Mouse (Mus musculus) myocyte (in vitro differentiated cells): ENCODE measurements around the gene Igsf23. TPM values are rescaled to one million over a fixed set of nuclear protein-coding genes. Genes with fewer than 3 reads are reported as not detected.
"Not testable (repeated sequence)": the region's sequence is repeated elsewhere in the genome, so short reads cannot be mapped to it uniquely, and the experiment has no call there.

Experiments
- H3K27me3 ChIP-seq: one replicate; pipeline ENCODE4 v1.6.1; 2011; ENCODE audit not compliant: control insufficient read depth, insufficient read depth, insufficient read length
- H3K36me3 ChIP-seq: one replicate; pipeline ENCODE4 v1.6.1; 2011; ENCODE audit not compliant: control insufficient read depth, insufficient read depth
- H3K4me2 ChIP-seq: one replicate; pipeline ENCODE4 v1.6.1; 2011; ENCODE audit warnings: low read depth, control low read depth
- H3K4me3 ChIP-seq: one replicate; pipeline ENCODE4 v1.5.1; 2011; ENCODE audit warnings: mild to moderate bottlenecking, control low read depth, moderate library complexity
- H3K79me2 ChIP-seq: one replicate; pipeline ENCODE4 v1.6.1; 2011; ENCODE audit not compliant: control insufficient read depth, insufficient read depth
- H3ac ChIP-seq: one replicate; pipeline ENCODE4 v1.6.1; 2011; ENCODE audit not compliant: control insufficient read depth, insufficient read length
- CEBPB ChIP-seq: IDR thresholded peaks from 2 replicates; pipeline ENCODE4 v1.6.1; 2011; ENCODE audit warnings: mild to moderate bottlenecking, moderate library complexity; ENCODE audit not compliant: poor library complexity, insufficient read depth, severe bottlenecking
- E2F4 ChIP-seq: IDR thresholded peaks from one replicate; pipeline ENCODE4 v1.6.1; 2011; ENCODE audit warnings: mild to moderate bottlenecking, control low read depth, moderate library complexity; ENCODE audit not compliant: insufficient read depth
- MAX ChIP-seq: IDR thresholded peaks from one replicate; pipeline ENCODE4 v1.6.1; 2011; ENCODE audit warnings: low read depth, mild to moderate bottlenecking, control low read depth
- MYOD1 ChIP-seq, 3 experiments: IDR thresholded peaks; one replicate each; pipeline ENCODE4 v1.6.1; 2011; ENCODE audit warnings: control low read depth in 2 of 3, low read depth in 2 of 3, mild to moderate bottlenecking in 2 of 3, moderate library complexity in 1 of 3; ENCODE audit not compliant: insufficient read length in 2 of 3, control insufficient read depth in 1 of 3
- MYOG ChIP-seq, 3 experiments: IDR thresholded peaks; one replicate each; pipeline ENCODE4 v1.6.1; 2011; ENCODE audit warnings: control low read depth in 2 of 3, low read depth in 2 of 3, mild to moderate bottlenecking in 2 of 3; ENCODE audit not compliant: insufficient read length in 2 of 3, control insufficient read depth in 1 of 3, insufficient read depth in 1 of 3
- POLR2A ChIP-seq: IDR thresholded peaks from one replicate; pipeline ENCODE4 v1.6.1; 2011; ENCODE audit warnings: low read depth, mild to moderate bottlenecking, control low read depth, moderate library complexity; ENCODE audit not compliant: insufficient read length
- POLR2AphosphoS2 ChIP-seq: IDR thresholded peaks from one replicate; pipeline ENCODE4 v1.6.1; 2011; ENCODE audit warnings: low read depth, control low read depth; ENCODE audit not compliant: insufficient read length
- REST ChIP-seq: IDR thresholded peaks from one replicate; pipeline ENCODE4 v1.6.1; 2011; ENCODE audit warnings: mild to moderate bottlenecking, control low read depth, moderate library complexity; ENCODE audit not compliant: insufficient read depth, insufficient read length
- SRF ChIP-seq: IDR thresholded peaks from one replicate; pipeline ENCODE4 v1.6.1; 2011; ENCODE audit warnings: low read depth; ENCODE audit not compliant: control insufficient read depth, insufficient read length
- TCF12 ChIP-seq: IDR thresholded peaks from one replicate; pipeline ENCODE4 v1.6.1; 2011; ENCODE audit warnings: mild to moderate bottlenecking, control low read depth; ENCODE audit not compliant: poor library complexity, insufficient read depth, severe bottlenecking
- TCF3 ChIP-seq: IDR thresholded peaks from one replicate; pipeline ENCODE4 v1.6.1; 2011; ENCODE audit warnings: low read depth, control low read depth; ENCODE audit not compliant: insufficient read length
- USF1 ChIP-seq: IDR thresholded peaks from one replicate; pipeline ENCODE4 v1.6.1; 2011; ENCODE audit warnings: low read depth, mild to moderate bottlenecking, control low read depth, moderate library complexity
- polyA plus RNA-seq: library from polyadenylated mRNA; unstranded; fragments of >200 nt; fragmentation: generic; extraction: Trizol; gene quantifications from one replicate; pipeline ENCODE4 v1.2.1, GENCODE M21; 2012; ENCODE audit warnings: missing spikeins

The Igsf23 gene
- polyA plus RNA-seq: 0.11 TPM

DNA sequence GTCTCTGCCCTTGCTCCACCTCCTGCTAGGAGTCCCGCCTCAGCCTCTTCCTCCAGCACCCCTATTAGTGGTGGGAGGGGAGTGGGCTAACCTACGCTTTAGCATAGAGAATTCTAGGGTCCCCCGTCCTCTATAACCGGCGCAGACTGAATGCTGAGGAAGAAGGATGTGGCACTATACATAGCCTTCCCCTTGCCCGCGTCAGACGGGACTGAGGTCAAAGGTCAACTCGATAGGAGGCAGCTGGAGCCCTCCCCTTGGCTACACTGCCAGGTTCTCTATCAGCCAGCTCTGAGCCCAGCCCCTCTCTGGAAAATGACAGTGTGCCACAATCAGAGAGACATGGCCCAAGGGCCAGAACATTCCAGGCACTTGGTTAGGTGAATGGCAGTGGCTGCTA is at the start of gene Igsf23:
TSS of gene Igsf23 (minus strand) at position 168 of the 400 bp plus-strand sequence.
- TF ChIP-seq MYOG (IDR thresholded peaks at IDR 0.05; ENCODE audit: control insufficient read depth in 1 of 3, insufficient read depth in 1 of 3, insufficient read length in 2 of 3, low read depth in 2 of 3): no peak
- TF ChIP-seq POLR2A: no peak
- TF ChIP-seq TCF12: no peak
- no peak for TF ChIP-seq CEBPB
- no peak for TF ChIP-seq MYOD1 (IDR thresholded peaks at IDR 0.05; ENCODE audit: control insufficient read depth in 1 of 3, insufficient read length in 2 of 3, low read depth in 2 of 3)
- no peak for TF ChIP-seq SRF
- TF ChIP-seq E2F4: no peak
- no peak for TF ChIP-seq MAX
- no peak for TF ChIP-seq POLR2AphosphoS2
- TF ChIP-seq TCF3: no peak
- TF ChIP-seq REST: no peak
- no peak for TF ChIP-seq USF1
- Histone ChIP-seq H3ac (no peak within 1 kb of the TSS), H3K79me2 (no peaks in the 10 kb centered on the region), H3K36me3 (no peaks in the 10 kb centered on the region), H3K4me3 (no peak within 1 kb of the TSS), H3K27me3 (no peaks in the 10 kb centered on the region), H3K4me2 (no peak within 1 kb of the TSS)

DNA sequence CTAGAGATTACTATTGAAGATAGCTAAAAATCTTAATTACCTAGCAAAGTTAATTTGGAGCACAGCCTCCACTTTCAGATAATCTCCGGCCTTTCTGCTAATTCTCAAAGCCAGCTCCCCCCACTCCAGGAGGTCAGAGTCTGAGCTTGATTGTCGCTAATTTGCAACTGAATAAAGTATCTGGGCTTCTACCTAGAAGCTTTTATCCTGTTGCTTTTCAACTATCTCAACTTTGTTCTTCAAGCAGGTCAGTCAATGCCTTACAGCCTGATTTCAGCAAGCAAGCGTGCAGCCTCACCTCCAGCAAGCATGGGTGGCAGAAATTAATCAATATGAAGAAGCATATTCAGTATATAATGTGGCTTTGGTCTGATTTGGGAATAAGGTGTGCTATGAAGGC is 46.2 kb upstream of the Igsf23 start:
- not testable (repeated sequence) for H3K79me2 ChIP-seq, H3K4me2 ChIP-seq, H3K27me3 ChIP-seq, H3ac ChIP-seq, H3K4me3 ChIP-seq, H3K36me3 ChIP-seq

DNA sequence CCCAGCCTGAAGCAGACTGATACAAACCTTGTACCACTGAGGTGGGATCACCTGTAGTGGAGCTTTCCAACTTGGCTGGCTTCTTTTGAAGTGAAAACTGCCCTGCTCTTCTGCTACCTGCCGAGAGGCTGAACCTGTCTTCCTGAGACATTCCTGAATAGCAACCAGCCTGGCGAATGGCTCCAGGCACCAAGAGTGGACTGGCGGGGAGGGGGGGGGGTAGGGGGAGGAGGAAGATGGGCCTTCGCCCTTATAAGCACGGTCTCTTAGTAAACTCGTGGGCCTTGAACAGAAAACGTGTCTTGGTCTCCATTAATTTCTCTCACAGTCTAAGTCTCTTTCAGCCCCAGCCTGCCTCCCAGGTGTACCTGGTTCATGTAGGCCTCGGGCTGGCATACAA is 40.6 kb upstream of the Igsf23 start, which contains the start of gene Nlrp9b:
TSS of gene Nlrp9b (plus strand) at position 301 of the 400 bp plus-strand sequence.
- H3K4me2 ChIP-seq, H3K4me3 ChIP-seq, H3K79me2 ChIP-seq, H3K36me3 ChIP-seq, H3ac ChIP-seq, H3K27me3 ChIP-seq: not testable (repeated sequence)

DNA sequence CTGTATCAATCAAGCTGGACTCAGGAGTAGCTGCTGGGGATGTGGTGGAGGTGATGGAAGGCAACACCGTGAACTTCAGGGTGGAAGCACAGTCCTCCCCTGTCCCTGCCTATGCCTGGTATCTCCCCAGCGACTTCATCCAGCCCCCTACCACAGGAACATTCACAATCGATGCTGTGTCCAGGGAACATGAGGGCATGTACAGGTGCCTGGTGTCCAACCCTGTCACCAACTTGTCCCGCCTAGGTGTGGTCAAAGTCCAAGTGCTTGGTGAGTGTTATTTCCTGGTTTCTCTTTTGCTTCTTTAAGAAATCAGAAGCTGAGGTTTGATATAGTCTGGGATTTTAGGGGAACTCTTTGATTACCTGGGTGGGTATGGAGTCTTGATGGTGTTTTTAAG is 21.0 kb upstream of the Igsf23 start:
- Histone ChIP-seq H3K4me3 (no peak overlapping the region), H3K79me2 (no peaks in the 10 kb centered on the region), H3K27me3 (no peaks in the 10 kb centered on the region), H3ac (no peak overlapping the region), H3K36me3 (no peaks in the 10 kb centered on the region), H3K4me2 (no peak overlapping the region)
- TF ChIP-seq USF1: no peak
- TF ChIP-seq MAX: no peak
- TF ChIP-seq TCF12: no peak
- no peak for TF ChIP-seq CEBPB
- TF ChIP-seq POLR2AphosphoS2: no peak
- TF ChIP-seq TCF3: no peak
- no peak for TF ChIP-seq MYOD1 (IDR thresholded peaks at IDR 0.05; ENCODE audit: control insufficient read depth in 1 of 3, insufficient read length in 2 of 3, low read depth in 2 of 3)
- TF ChIP-seq MYOG (IDR thresholded peaks at IDR 0.05; ENCODE audit: control insufficient read depth in 1 of 3, insufficient read depth in 1 of 3, insufficient read length in 2 of 3, low read depth in 2 of 3): no peak
- TF ChIP-seq POLR2A: no peak
- no peak for TF ChIP-seq REST
- TF ChIP-seq SRF: no peak
- no peak for TF ChIP-seq E2F4

DNA sequence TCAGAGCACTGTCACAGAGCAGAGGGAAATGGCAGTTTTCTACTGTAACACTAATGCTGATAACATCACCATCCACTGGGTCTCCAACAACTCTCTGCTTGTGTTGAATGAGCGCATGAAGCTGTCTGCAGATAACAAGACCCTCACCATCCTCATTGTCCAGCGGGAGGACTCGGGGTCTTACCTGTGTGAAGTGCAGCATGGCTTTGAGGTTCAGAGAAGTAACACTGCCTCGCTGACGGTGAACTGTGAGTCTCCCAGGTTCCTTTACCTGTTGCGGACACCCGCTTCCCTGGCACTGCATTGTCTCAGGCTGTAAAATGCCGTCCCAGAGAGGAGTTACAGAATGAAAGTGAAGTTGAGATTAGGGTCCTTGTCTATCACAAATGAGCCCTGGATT is 19.6 kb upstream of the Igsf23 start:
- H3ac ChIP-seq: no peak overlapping the region
- H3K36me3 ChIP-seq: no peaks in the 10 kb centered on the region
- H3K4me2 ChIP-seq: no peak overlapping the region
- TF ChIP-seq SRF (no peak), CEBPB (no peak), TCF3 (no peak), E2F4 (no peak), MYOD1 (IDR thresholded peaks at IDR 0.05; ENCODE audit: control insufficient read depth in 1 of 3, insufficient read length in 2 of 3, low read depth in 2 of 3) (no peak), USF1 (no peak), POLR2AphosphoS2 (no peak), REST (no peak)
- no peaks in the 10 kb centered on the region for H3K27me3 ChIP-seq
- no peaks in the 10 kb centered on the region for H3K79me2 ChIP-seq
- no peak overlapping the region for H3K4me3 ChIP-seq

DNA sequence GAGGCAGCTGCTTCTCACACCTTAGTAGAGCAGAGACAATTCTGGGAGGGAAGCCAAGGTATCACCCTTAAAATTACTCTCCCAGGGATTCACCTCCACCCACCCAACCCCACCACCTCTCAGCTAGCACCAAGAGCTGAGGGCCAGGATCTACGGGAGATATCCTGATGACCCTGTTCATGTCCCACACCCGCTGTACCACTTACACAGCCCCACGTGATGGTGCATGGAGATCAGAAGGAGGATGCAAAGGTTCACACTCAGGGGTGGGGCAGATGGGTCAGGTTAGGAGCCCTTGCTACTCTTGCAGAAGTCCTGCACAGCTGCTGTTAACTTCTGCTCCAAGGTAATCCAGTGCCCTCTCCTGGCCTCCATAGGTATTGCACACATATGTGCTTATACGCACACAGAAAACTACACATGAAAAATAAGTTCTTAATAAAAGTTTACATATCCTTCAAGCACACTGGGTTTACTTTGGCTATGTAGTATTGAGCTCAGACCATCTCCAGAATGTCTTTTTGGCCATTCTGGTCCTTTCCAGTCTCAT is 19.1 kb upstream of the Igsf23 start:
- no peaks in the 10 kb centered on the region for H3K36me3 ChIP-seq
- no peak overlapping the region for H3ac ChIP-seq
- no peak overlapping the region for H3K4me2 ChIP-seq
- no peaks in the 10 kb centered on the region for H3K27me3 ChIP-seq
- no peak overlapping the region for H3K4me3 ChIP-seq
- TF ChIP-seq REST: no peak
- TF ChIP-seq USF1: no peak
- no peak for TF ChIP-seq POLR2AphosphoS2
- TF ChIP-seq CEBPB: no peak
- no peak for TF ChIP-seq MYOG (IDR thresholded peaks at IDR 0.05; ENCODE audit: control insufficient read depth in 1 of 3, insufficient read depth in 1 of 3, insufficient read length in 2 of 3, low read depth in 2 of 3)
- no peak for TF ChIP-seq E2F4
- TF ChIP-seq SRF: no peak
- TF ChIP-seq MYOD1 (IDR thresholded peaks at IDR 0.05; ENCODE audit: control insufficient read depth in 1 of 3, insufficient read length in 2 of 3, low read depth in 2 of 3): no peak
- TF ChIP-seq MAX: no peak
- TF ChIP-seq TCF3: no peak
- TF ChIP-seq TCF12: no peak
- TF ChIP-seq POLR2A: no peak
- no peaks in the 10 kb centered on the region for H3K79me2 ChIP-seq
